23 mouse cellular contexts compared by ENCODE assay signal in the genomic region with DNA sequence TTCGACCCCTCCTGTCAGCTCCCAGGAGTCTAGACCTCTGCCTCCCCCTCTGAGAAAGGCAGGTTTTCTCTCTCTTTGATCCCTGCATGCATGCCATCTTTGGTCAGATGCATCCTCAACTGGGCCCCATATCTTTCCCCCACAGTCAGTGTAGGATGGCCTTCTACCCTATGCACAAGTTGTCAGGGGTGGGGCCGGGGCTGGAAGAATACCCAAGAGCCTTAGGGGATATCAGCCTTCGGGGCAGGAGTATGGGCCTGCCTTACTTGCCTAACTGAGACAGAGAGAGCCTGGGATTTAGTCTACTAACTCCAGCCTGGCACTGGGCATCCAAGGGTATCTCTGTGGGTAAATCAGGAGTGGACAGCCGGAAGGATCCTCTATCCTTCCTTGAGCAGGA. TPM values are rescaled to one million over a fixed set of nuclear protein-coding genes. Genes with fewer than 3 reads are reported as not detected.
DNase-seq lines count a peak whose midpoint lies in the region; ATAC-seq and TF ChIP-seq lines count a peak whose summit lies in the region.
"Had no signal": no experiment of that assay in that cellular context is flagged by ENCODE, and none has a peak within 500 bp of the region (broad histone marks: within the 10 kb centered on the region; RNA-seq: fewer than 3 reads in every experiment).

No protein-coding gene starts in this region.

- no peaks in the 10 kb centered on the region for H3K27me3 ChIP-seq in heart, adult 2 months (ENCODE audit: control insufficient read depth, insufficient read depth, low read length)
- no peaks in the 10 kb centered on the region for H3K27me3 ChIP-seq in heart, embryonic 13.5 days (replicated peaks)
- no peaks in the 10 kb centered on the region for H3K27me3 ChIP-seq in heart, postnatal 0 days (ENCODE audit: control insufficient read depth, insufficient read depth, low read length)
- H3K27me3 ChIP-seq: forebrain, embryonic 15.5 days; intestine, embryonic 15.5 days had no signal

- no peak overlapping the region for H3K4me3 ChIP-seq in heart, adult 2 months
- H3K4me3 ChIP-seq in heart, embryonic 13.5 days, result no peak overlapping the region
- no peak overlapping the region for H3K4me3 ChIP-seq in heart, postnatal 0 days (ENCODE audit: low read depth, low read length)
- H3K4me3 ChIP-seq: embryonic facial prominence, embryonic 12.5 days; forebrain, embryonic 15.5 days; hindbrain, embryonic 10.5 days; intestine, embryonic 15.5 days had no signal

- intact Hi-C loops in heart, adult 2 months (cut with DNase I), result loop anchor here (2.0 kb wide), 1 partner anchor 15 kb away; the partner anchor contains the start of gene Kcnk3
- intact Hi-C loops in heart, postnatal 25 days (cut with DNase I), result no loop called here

- no peak for TF ChIP-seq EP300 in heart, adult 2 months (IDR thresholded peaks at IDR 0.05; ENCODE audit: insufficient read depth, low read depth, low read length)
- no peak for TF ChIP-seq EP300 in heart, postnatal 0 days (IDR thresholded peaks at IDR 0.05; ENCODE audit: low read depth)

- H3K79me2 ChIP-seq in heart, adult 2 months (replicated peaks; ENCODE audit: control insufficient read depth, insufficient read depth, low read length), result no peaks in the 10 kb centered on the region

- no peaks in the 10 kb centered on the region; the same call in 1 of the 2 replicates for H3K9me3 ChIP-seq in heart, embryonic 13.5 days
- no peaks in the 10 kb centered on the region for H3K9me3 ChIP-seq in heart, postnatal 0 days (replicated peaks; ENCODE audit: control insufficient read depth, low read length)
- H3K9me3 ChIP-seq: embryonic facial prominence, embryonic 12.5 days; forebrain, embryonic 15.5 days; hindbrain, embryonic 10.5 days; intestine, embryonic 15.5 days had no signal

- ATAC-seq in heart, embryonic 13.5 days (ENCODE audit: extremely low read depth, insufficient number of reproducible peaks, low FRiP score, low TSS enrichment), result no peak
- no peak for ATAC-seq in heart, postnatal 0 days (ENCODE audit: insufficient read depth, low read depth)
- ATAC-seq: activated CD4-positive, CD25-positive, alpha-beta regulatory T cell, adult 4 months; forebrain, embryonic 15.5 days; intestine, embryonic 15.5 days; Patski had no signal

- H3K4me2 ChIP-seq in heart, embryonic 13.5 days, result no peak overlapping the region
- no peak overlapping the region for H3K4me2 ChIP-seq in heart, postnatal 0 days (ENCODE audit: low read depth, low read length)
- H3K4me2 ChIP-seq: embryonic facial prominence, embryonic 12.5 days; forebrain, embryonic 15.5 days; hindbrain, embryonic 14.5 days; intestine, embryonic 15.5 days had no signal

- DNase-seq in heart, adult 2 months, result no peak
- DNase-seq in heart, adult 8-10 months (ENCODE audit: low spot score), result no peak
- DNase-seq in heart, postnatal 25 days (ENCODE audit: low spot score), result no peak
- no peak for DNase-seq in heart, postnatal 0 days (ENCODE audit: low spot score)
- no peak for DNase-seq in heart, postnatal 4 days
- DNase-seq: adrenal gland, postnatal 25 days; cerebellum, adult 8-10 months; cerebellum, postnatal 25 days; kidney, adult 18-20 months had no signal

- H3K4me1 ChIP-seq in heart, adult 2 months (ENCODE audit: control insufficient read depth, insufficient read depth, low read length), result peaks cover 9% of the 10 kb centered on the region
- H3K4me1 ChIP-seq in heart, embryonic 13.5 days, result peaks cover 73% of the 10 kb centered on the region
- H3K4me1 ChIP-seq in heart, postnatal 0 days (ENCODE audit: control insufficient read depth, insufficient read depth), result peaks cover 53% of the 10 kb centered on the region
- H3K4me1 ChIP-seq: embryonic facial prominence, embryonic 12.5 days had no signal

- WGBS in heart, adult 2 months, result 55% methylated on average over 4 of the region's 4 CpGs
- 53% methylated on average over 4 of the region's 4 CpGs for WGBS in heart, embryonic 13.5 days
- 57% methylated on average over 4 of the region's 4 CpGs for WGBS in heart, postnatal 0 days

- no peak overlapping the region for H3K9ac ChIP-seq in heart, adult 2 months (ENCODE audit: low read depth, low read length)
- H3K9ac ChIP-seq in heart, embryonic 13.5 days, result peak overlapping the region; percentile 62
- H3K9ac ChIP-seq in heart, postnatal 0 days (replicated peaks; ENCODE audit: low read depth, low read length), result no peak overlapping the region
- H3K9ac ChIP-seq: embryonic facial prominence, embryonic 12.5 days; forebrain, embryonic 15.5 days; hindbrain, embryonic 14.5 days; intestine, embryonic 15.5 days had no signal

- no peak for TF ChIP-seq CTCF in heart, adult 2 months (IDR thresholded peaks at IDR 0.05)
- no peak for TF ChIP-seq CTCF in heart, postnatal 0 days (IDR thresholded peaks at IDR 0.05; ENCODE audit: low read depth)

- peak overlapping the region; percentile 92 for H3K27ac ChIP-seq in heart, adult 2 months
- peak overlapping the region; percentile 93 for H3K27ac ChIP-seq in heart, embryonic 13.5 days (replicated peaks)
- peak overlapping the region; percentile 92 for H3K27ac ChIP-seq in heart, postnatal 0 days (ENCODE audit: low read depth)
- H3K27ac ChIP-seq: embryonic facial prominence, embryonic 12.5 days; forebrain, embryonic 15.5 days; hindbrain, embryonic 14.5 days; intestine, embryonic 15.5 days had no signal

- TF ChIP-seq POLR2A in heart, adult 2 months (IDR thresholded peaks at IDR 0.05; ENCODE audit: insufficient read depth, low read depth, low read length), result no peak

- H3K36me3 ChIP-seq in heart, adult 2 months (ENCODE audit: control insufficient read depth, insufficient read depth, low read length), result no peaks in the 10 kb centered on the region
- no peaks in the 10 kb centered on the region; the same call in 1 of the 2 replicates for H3K36me3 ChIP-seq in heart, embryonic 13.5 days
- H3K36me3 ChIP-seq in heart, postnatal 0 days (replicated peaks; ENCODE audit: control insufficient read depth, insufficient read depth, low read length), result no peaks in the 10 kb centered on the region
- H3K36me3 ChIP-seq: embryonic facial prominence, embryonic 12.5 days; forebrain, embryonic 15.5 days; hindbrain, embryonic 10.5 days; intestine, embryonic 15.5 days had no signal

RNA-seq across cellular contexts. Expression of gene Kcnk3, which starts 16.0 kb away (rescaled TPM):
- 100 to 1,000 TPM; 259 to 300 TPM for total RNA-seq in heart, adult 2 months (2021)
- 382 and 432 TPM in 2 replicates for polyA plus RNA-seq in heart, adult 2 months (2012; rRNA removed)
- 100 to 1,000 TPM; 268 to 282 (median 276) TPM for total RNA-seq in heart, adult 8-10 months (2022)
- 28.9 and 29.1 TPM in 2 replicates for polyA plus RNA-seq in heart, embryonic 13.5 days (2015; fragmentation: Nextera tagmentation; extraction: Ambion mirVana)
- total RNA-seq in heart, postnatal 25 days (2021), result 100 to 1,000 TPM; 250 to 251 TPM
- 55.5 and 70.0 TPM in 2 replicates for total RNA-seq in heart, postnatal 0 days (2014; rRNA removed; ENCODE audit: low replicate concordance)
- polyA plus RNA-seq in heart, postnatal 0 days (2015; fragmentation: Nextera tagmentation; extraction: Ambion mirVana), result 36.4 and 45.3 TPM in 2 replicates
- total RNA-seq in heart, postnatal 4 days (2021), result 100 to 1,000 TPM; 145 TPM
- total RNA-seq: CH12.LX had no signal
- polyA plus RNA-seq: activated CD4-positive, CD25-positive, alpha-beta regulatory T cell, adult 4 months; Patski had no signal

RNA-seq across cellular contexts. Expression of gene Slc35f6, which starts 43.8 kb away (rescaled TPM):
- total RNA-seq in heart, adult 2 months (2021), result 10 to 100 TPM; 47.2 to 49.9 TPM
- 119 and 154 TPM in 2 replicates for polyA plus RNA-seq in heart, adult 2 months (2012; rRNA removed)
- total RNA-seq in heart, adult 8-10 months (2022), result 10 to 100 TPM; 48.3 to 60.9 (median 54.9) TPM
- polyA plus RNA-seq in heart, embryonic 13.5 days (2015; fragmentation: Nextera tagmentation; extraction: Ambion mirVana), result 21.9 and 22.6 TPM in 2 replicates
- 10 to 100 TPM; 44.1 to 47.2 TPM for total RNA-seq in heart, postnatal 25 days (2021)
- 61.3 and 86.8 TPM in 2 replicates for total RNA-seq in heart, postnatal 0 days (2014; rRNA removed; ENCODE audit: low replicate concordance)
- polyA plus RNA-seq in heart, postnatal 0 days (2015; fragmentation: Nextera tagmentation; extraction: Ambion mirVana), result 30.5 and 31.7 TPM in 2 replicates
- 10 to 100 TPM; 35.1 to 38.5 TPM for total RNA-seq in heart, postnatal 4 days (2021)

RNA-seq across cellular contexts. Expression of gene Cib4, which starts 58.3 kb away (rescaled TPM):
- total RNA-seq in heart, adult 2 months (2021), result not detected
- polyA plus RNA-seq in heart, adult 2 months (2012; rRNA removed), result 0.56 TPM in 1 of 2 replicates, not detected in the other
- total RNA-seq in heart, adult 8-10 months (2022), result not detected
- not detected in 2 replicates for polyA plus RNA-seq in heart, embryonic 13.5 days (2015; fragmentation: Nextera tagmentation; extraction: Ambion mirVana)
- not detected for total RNA-seq in heart, postnatal 25 days (2021)
- total RNA-seq in heart, postnatal 0 days (2014; rRNA removed; ENCODE audit: low replicate concordance), result not detected in 2 replicates
- not detected in 2 replicates for polyA plus RNA-seq in heart, postnatal 0 days (2015; fragmentation: Nextera tagmentation; extraction: Ambion mirVana)
- total RNA-seq in heart, postnatal 4 days (2021), result not detected
- total RNA-seq: CH12.LX; gastrocnemius, adult 8-10 months; gastrocnemius, postnatal 4 days had no signal
- polyA plus RNA-seq: activated CD4-positive, CD25-positive, alpha-beta regulatory T cell, adult 4 months; cortical plate, adult 2 months; embryonic facial prominence, embryonic 12.5 days; forebrain, embryonic 11.5 days; forebrain, embryonic 15.5 days; hindbrain, embryonic 10.5 days; hindbrain, embryonic 14.5 days; intestine, embryonic 15.5 days; kidney, embryonic 14.5 days; Patski had no signal
